Mouse (Mus musculus): ENCODE measurements around the gene Rsph6a. TPM values are rescaled to one million over a fixed set of nuclear protein-coding genes. Genes with fewer than 3 reads are reported as not detected.
"Not testable (repeated sequence)": the region's sequence is repeated elsewhere in the genome, so short reads cannot be mapped to it uniquely, and the experiment has no call there.

Rsph6a gene
- total RNA-seq, 4 experiments from 2014 or later, result not detected

GRCm38 (mm10) chr7:19046286-19047069 lies 8.0 kb upstream of the Rsph6a start:
- no peak for DNase-seq (ENCODE audit: low spot score)

GRCm38 (mm10) chr7:19048006-19048527 lies 6.4 kb upstream of the Rsph6a start:
- no peak for DNase-seq (ENCODE audit: low spot score)

GRCm38 (mm10) chr7:19049252-19049651 lies 5.2 kb upstream of the Rsph6a start:
- no peak for DNase-seq (ENCODE audit: low spot score)

GRCm38 (mm10) chr7:19050172-19050571 lies 4.3 kb upstream of the Rsph6a start:
- no peak for DNase-seq (ENCODE audit: low spot score)

GRCm38 (mm10) chr7:19051161-19051560 lies 3.3 kb upstream of the Rsph6a start:
- DNase-seq (ENCODE audit: low spot score), result no peak

GRCm38 (mm10) chr7:19052345-19053135 lies 1.9 kb upstream of the Rsph6a start:
- no peak for DNase-seq (ENCODE audit: low spot score)

GRCm38 (mm10) chr7:19053136-19053532 lies 1.4 kb upstream of the Rsph6a start:
- DNase-seq (ENCODE audit: low spot score), result no peak

- no peak for DNase-seq (ENCODE audit: low spot score)
These were observed 237 bp downstream of the Rsph6a start for GRCm38 (mm10) chr7:19054777-19055076.

GRCm38 (mm10) chr7:19055108-19055507 lies 618 bp downstream of the Rsph6a start:
- DNase-seq (ENCODE audit: low spot score), result no peak

GRCm38 (mm10) chr7:19057405-19057804 lies 2.9 kb downstream of the Rsph6a start:
- no peak for DNase-seq (ENCODE audit: low spot score)

GRCm38 (mm10) chr7:19065896-19066295 lies 11.4 kb downstream of the Rsph6a start:
- DNase-seq (ENCODE audit: low spot score), result no peak

GRCm38 (mm10) chr7:19067063-19067462 lies 12.6 kb downstream of the Rsph6a start:
- DNase-seq (ENCODE audit: low spot score), result no peak

- no peak for DNase-seq (ENCODE audit: low spot score)
These were observed 13.4 kb downstream of the Rsph6a start for GRCm38 (mm10) chr7:19067935-19068334.

- peak; percentile 62 for DNase-seq (ENCODE audit: low spot score)
These were observed 14.2 kb downstream of the Rsph6a start for GRCm38 (mm10) chr7:19068707-19069106.

- DNase-seq (ENCODE audit: low spot score), result no peak
These were observed 15.0 kb downstream of the Rsph6a start for GRCm38 (mm10) chr7:19069500-19069899.

GRCm38 (mm10) chr7:19071024-19071423 lies 16.5 kb downstream of the Rsph6a start:
- DNase-seq (ENCODE audit: low spot score), result not testable (repeated sequence)

GRCm38 (mm10) chr7:19073504-19073903 lies 19.0 kb downstream of the Rsph6a start:
- no peak for DNase-seq (ENCODE audit: low spot score)

- no peak for DNase-seq (ENCODE audit: low spot score)
These were observed 20.0 kb downstream of the Rsph6a start for GRCm38 (mm10) chr7:19074494-19074893.

GRCm38 (mm10) chr7:19075231-19075630 lies 20.7 kb downstream of the Rsph6a start:
- DNase-seq (ENCODE audit: low spot score), result no peak

GRCm38 (mm10) chr7:19075723-19076585 lies 21.5 kb downstream of the Rsph6a start, which contains the start of gene Dmwd:
Dmwd (plus strand) TSS chr7:19076227.
- peak; percentile 94 for DNase-seq (ENCODE audit: low spot score)

- no peak for DNase-seq (ENCODE audit: low spot score)
These were observed 22.1 kb downstream of the Rsph6a start for GRCm38 (mm10) chr7:19076586-19076991.

GRCm38 (mm10) chr7:19077761-19078160 lies 23.3 kb downstream of the Rsph6a start:
- DNase-seq (ENCODE audit: low spot score), result peak; percentile 54
